Mouse (Mus musculus): ENCODE measurements at regions not wholly inside any gene's neighbourhood (a gene's known extent, or its start where the extent isn't known, plus 50 kb on each side); places are given as distances from the start of the nearest gene placed in this dataset.

- no peak for DNase-seq (ENCODE audit: low spot score in 2 of 2)
Measured at GRCm38 (mm10) chr11:19227716-19228115, 208.9 kb upstream of the Meis1 start.

GRCm38 (mm10) chr11:19246390-19247114, 227.8 kb upstream of the Meis1 start:
- DNase-seq (ENCODE audit: low spot score in 2 of 2): no peak

GRCm38 (mm10) chr11:19253605-19254004, 234.8 kb upstream of the Meis1 start:
- DNase-seq (ENCODE audit: low spot score in 2 of 2): no peak

GRCm38 (mm10) chr11:19254183-19254582, 235.4 kb upstream of the Meis1 start:
- no peak for DNase-seq (ENCODE audit: low spot score in 2 of 2)

- no peak for DNase-seq (ENCODE audit: low spot score in 2 of 2)
Measured at GRCm38 (mm10) chr11:19257549-19257948, 238.8 kb upstream of the Meis1 start.

GRCm38 (mm10) chr11:19262832-19263231, 244.0 kb upstream of the Meis1 start:
- DNase-seq (ENCODE audit: low spot score in 2 of 2): no peak

- DNase-seq (ENCODE audit: low spot score in 2 of 2): no peak
Measured at GRCm38 (mm10) chr11:19264798-19265671, 246.2 kb upstream of the Meis1 start.

GRCm38 (mm10) chr11:19265672-19265972, 246.8 kb upstream of the Meis1 start:
- DNase-seq (ENCODE audit: low spot score in 2 of 2): no peak

- no peak for DNase-seq (ENCODE audit: low spot score in 2 of 2)
Measured at GRCm38 (mm10) chr11:19290971-19291370, 272.2 kb upstream of the Meis1 start.

- no peak for DNase-seq (ENCODE audit: low spot score in 2 of 2)
Measured at GRCm38 (mm10) chr11:19299411-19299810, 280.6 kb upstream of the Meis1 start.

GRCm38 (mm10) chr11:19306687-19307086, 287.9 kb upstream of the Meis1 start:
- DNase-seq (ENCODE audit: low spot score in 2 of 2): no peak

- DNase-seq (ENCODE audit: low spot score in 2 of 2): no peak
Measured at GRCm38 (mm10) chr11:19330685-19331239, 312.0 kb upstream of the Meis1 start.

GRCm38 (mm10) chr11:19332274-19332673, 313.5 kb upstream of the Meis1 start:
- no peak for DNase-seq (ENCODE audit: low spot score in 2 of 2)

GRCm38 (mm10) chr11:19332727-19333126, 313.9 kb upstream of the Meis1 start:
- DNase-seq (ENCODE audit: low spot score in 2 of 2): no peak

- DNase-seq (ENCODE audit: low spot score in 2 of 2): no peak
Measured at GRCm38 (mm10) chr11:19333908-19334487, 315.2 kb upstream of the Meis1 start.

- no peak for DNase-seq (ENCODE audit: low spot score in 2 of 2)
Measured at GRCm38 (mm10) chr11:19335384-19335783, 316.6 kb upstream of the Meis1 start.

- DNase-seq (ENCODE audit: low spot score in 2 of 2): no peak
Measured at GRCm38 (mm10) chr11:19339721-19340317, 321.0 kb upstream of the Meis1 start.

GRCm38 (mm10) chr11:19340889-19341288, 322.1 kb upstream of the Meis1 start:
- no peak for DNase-seq (ENCODE audit: low spot score in 2 of 2)

- DNase-seq (ENCODE audit: low spot score in 2 of 2): no peak
Measured at GRCm38 (mm10) chr11:19341379-19341778, 322.6 kb upstream of the Meis1 start.

GRCm38 (mm10) chr11:19342803-19343202, 324.0 kb upstream of the Meis1 start:
- DNase-seq (ENCODE audit: low spot score in 2 of 2): no peak

GRCm38 (mm10) chr11:19346276-19346826, 327.6 kb upstream of the Meis1 start:
- no peak for DNase-seq (ENCODE audit: low spot score in 2 of 2)

Data from left cerebral cortex, adult 8-10 months (tissue).